Mouse (Mus musculus) hindlimb bud, embryonic 11.5 days (tissue): ENCODE measurements at regions not wholly inside any gene's neighbourhood (a gene's known extent, or its start where the extent isn't known, plus 50 kb on each side); places are given as distances from the start of the nearest gene placed in this dataset.
"Not testable (repeated sequence)": the region's sequence is repeated elsewhere in the genome, so short reads cannot be mapped to it uniquely, and the experiment has no call there.

Source experiments
- DNase-seq: peaks from one replicate; pipeline ENCODE4 v3.0.0-alpha.2; 2012; ENCODE audit warnings: low read depth, low spot score; ENCODE audit errors: extremely low spot score

DNA sequence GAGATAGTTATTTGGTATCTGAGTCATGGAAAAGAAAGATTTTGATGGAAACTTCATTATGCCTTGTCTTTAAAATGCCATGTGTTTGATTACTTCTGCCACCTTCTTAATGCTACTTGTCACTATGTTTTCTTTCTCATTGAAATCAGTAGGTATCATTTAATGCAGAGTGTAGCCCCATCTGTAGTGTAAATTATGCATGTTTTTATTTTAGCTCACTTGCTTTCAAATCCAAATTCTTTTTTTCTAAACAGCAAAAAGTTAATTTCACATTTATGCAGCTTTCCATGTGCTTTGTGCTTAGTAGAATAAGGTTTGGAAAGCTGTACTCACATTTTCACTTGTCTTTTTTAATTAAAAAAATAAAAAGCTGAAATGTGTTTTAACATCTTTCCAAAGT is 748.0 kb upstream of the Epha7 start:
- no peak for DNase-seq

DNA sequence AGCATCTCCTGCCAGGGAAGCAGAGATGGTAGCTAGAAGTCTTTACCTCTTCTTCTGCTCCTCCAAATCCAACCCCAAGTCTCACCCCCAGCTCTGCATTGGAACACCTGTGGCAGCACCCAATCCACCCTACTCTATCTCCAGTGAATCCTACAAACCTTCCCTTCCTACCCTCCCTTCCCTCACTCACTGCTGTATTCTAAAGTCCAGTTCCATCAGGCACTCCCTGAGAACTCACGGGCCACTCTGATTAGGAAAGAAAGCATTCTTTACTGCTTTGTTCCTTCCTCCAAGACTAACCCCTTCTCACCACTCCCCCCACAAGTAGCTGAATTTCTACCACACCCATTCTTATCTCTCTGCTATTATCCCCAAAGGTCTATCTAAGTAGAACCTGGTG is 747.1 kb upstream of the Epha7 start:
- DNase-seq, result no peak

DNA sequence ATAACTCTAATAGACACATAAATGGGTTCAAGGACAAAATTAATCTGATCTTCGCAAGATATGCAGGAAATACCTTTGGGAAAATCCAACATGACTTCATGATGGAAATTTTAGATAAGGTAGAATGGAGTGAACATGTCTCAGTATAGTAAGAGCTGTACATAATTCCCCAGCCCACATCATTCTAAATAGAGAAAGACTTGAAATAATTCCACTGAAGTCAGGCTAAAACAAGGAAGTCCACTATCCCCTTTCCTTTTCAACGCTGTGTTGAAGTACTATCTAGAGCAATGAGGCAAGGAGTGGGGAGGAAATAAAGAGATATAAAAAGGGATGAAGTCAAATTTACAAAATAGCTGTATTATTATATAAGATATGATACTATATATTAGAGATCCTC is 733.9 kb upstream of the Epha7 start:
- no peak for DNase-seq

DNA sequence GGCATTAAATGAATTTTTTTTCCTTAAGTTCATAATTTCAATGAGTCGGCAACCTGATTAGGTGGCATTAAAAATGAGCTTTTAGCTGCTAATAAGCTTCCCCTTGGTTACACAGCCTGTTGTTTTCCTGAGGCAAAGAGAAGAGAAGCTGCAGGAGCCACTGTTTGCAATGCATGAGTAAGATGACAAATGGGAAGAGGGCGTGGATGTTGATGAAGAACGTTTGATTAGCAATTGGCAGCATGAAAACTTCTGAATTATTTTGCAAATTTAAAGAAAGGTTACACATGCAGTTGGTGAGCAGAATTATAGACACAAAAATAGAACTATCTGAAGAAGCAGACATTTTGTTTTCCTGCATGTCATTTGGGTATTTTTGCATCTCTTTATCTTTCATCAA is 720.1 kb upstream of the Epha7 start:
- DNase-seq, result no peak

DNA sequence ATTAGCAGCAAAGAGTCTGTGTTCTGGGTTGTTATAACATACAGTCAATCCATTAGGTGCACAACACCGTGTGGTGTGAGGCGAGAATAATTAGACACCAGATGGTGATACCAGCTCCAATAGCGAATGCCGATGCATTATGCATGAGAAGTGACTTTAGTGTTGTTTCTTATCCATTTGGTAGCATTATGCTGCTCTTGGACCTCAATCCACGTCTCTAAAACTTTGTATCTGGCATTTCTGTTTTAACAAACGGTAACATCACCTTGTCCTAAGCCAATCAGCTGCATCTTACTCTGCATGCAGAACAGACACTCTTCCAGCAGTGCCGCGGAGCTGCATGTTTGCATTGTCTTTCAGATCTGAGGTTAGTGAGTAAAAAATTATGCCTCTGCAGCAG is 669.8 kb upstream of the Epha7 start:
- no peak for DNase-seq

DNA sequence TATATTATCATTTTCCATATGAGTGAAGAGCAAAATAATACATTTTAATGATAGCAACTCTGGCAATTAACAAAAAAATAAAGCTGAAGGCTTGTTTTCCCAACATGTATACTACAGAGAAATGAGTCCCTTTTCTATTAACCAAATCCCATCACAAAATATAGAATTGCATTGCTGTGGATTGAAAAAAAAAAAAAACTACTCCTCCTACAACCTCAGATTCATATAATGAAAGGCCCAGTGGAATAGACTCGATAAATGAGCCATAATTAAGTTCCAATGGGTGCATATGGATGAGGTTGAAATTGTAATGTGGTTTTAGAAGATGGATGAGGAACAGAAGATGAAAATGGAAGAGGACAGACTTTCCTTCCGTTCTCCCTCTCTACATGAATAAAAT is 657.8 kb upstream of the Epha7 start:
- DNase-seq, result no peak

DNA sequence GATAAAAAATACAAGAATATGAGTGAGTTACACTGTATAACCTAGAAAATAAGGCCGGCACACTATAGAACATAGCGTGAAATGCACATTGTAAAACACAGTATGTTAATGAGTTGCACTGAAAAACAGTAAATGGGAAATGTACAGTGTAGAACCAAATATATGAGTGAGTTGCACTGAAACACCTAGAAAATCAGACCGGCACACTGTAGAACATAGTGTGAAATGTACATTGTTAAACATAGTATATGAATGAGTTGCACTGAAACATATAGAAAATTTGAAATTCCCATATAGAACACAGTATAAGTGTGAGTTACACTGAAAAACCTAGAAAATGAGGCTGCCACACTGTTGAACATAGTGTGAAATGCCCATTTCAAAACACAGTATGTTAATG is 636.2 kb upstream of the Epha7 start:
- peak; percentile 98 for DNase-seq

DNA sequence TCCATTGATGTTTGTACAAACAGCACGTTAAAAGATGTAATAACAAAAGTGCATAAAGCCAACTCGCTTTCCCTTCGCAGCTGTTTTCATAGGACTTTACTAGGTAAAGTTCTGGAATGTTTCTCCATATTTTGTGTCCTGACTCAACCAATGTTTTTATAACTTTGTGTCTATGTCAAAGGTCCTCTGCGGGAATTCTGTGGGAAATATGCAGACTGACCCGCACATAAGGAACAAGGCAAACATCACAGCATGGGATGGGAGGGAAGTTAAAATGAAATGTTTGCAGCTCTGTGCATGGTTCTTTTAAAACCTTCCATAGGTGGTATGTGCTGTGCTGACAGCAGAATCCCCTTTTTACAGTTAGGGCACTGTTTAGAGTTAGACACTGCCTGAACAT is 622.1 kb upstream of the Epha7 start:
- no peak for DNase-seq

DNA sequence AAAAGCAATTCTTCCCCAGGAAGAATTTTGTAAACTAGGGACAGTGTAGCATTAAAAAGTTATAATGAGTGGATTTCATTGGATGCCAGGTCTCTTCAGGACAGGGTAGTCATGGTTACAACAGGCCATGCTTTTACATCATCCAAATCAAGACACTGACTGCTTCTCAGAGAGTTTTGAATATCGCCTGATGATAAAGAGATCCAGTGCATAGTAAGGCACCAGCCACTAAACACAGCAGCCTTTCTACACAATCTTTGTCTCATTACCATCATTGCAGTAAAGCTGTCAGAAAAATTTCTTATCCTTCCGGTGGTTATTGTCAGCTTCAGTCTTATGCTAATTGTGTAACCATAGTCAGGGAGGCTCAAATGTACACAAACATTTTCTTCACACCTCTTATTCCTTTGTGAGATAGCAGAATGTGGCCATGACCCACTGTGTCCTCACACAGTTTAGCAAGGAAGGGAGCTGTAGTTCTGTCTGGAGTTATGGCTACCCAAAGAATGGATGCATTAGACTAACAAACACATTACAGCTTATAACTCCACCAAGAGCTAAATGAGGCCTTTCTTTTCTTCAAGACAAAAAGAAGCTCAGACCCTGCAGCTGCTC is 585.2 kb upstream of the Epha7 start:
- no peak for DNase-seq

DNA sequence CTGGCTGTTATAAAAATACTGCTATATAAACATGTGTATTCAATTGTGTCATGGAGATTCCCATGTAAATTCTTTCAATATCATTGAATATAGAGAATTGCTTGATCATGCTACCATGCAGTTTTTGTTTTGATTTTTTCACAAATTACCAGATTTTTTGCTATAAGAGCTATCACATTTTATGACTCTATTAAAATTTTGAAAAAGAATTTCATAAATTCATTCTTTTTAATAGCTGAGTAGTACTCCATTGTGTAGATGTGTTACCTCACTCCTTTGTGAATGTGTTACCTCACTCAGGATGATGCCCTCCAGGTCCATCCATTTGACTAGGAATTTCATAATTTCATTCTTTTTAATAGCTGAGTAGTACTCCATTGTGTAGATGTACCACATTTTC is 577.4 kb upstream of the Epha7 start:
- DNase-seq, result not testable (repeated sequence)

DNA sequence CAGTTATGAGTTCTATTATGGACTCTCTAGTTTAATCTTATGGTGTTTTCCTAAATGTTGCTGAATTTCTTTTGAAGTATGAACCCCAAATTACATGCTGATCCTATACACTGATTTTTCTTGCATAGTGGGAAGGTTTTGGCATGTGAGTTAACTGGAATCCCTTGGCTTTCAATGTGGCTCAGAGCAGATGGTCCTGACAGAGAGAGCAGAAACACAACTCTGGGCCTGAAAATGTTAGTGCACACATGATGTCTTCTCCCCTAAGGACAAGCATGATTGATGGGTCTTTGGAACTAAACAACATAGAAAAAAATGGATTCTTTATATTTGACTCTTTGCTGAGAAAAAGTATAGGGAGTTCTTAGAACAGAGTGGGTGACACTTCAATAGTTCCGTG is 570.7 kb upstream of the Epha7 start:
- DNase-seq, result no peak
